Mouse (Mus musculus): Measurements from ENCODE around the gene Sema6d.

The Sema6d gene

DNA sequence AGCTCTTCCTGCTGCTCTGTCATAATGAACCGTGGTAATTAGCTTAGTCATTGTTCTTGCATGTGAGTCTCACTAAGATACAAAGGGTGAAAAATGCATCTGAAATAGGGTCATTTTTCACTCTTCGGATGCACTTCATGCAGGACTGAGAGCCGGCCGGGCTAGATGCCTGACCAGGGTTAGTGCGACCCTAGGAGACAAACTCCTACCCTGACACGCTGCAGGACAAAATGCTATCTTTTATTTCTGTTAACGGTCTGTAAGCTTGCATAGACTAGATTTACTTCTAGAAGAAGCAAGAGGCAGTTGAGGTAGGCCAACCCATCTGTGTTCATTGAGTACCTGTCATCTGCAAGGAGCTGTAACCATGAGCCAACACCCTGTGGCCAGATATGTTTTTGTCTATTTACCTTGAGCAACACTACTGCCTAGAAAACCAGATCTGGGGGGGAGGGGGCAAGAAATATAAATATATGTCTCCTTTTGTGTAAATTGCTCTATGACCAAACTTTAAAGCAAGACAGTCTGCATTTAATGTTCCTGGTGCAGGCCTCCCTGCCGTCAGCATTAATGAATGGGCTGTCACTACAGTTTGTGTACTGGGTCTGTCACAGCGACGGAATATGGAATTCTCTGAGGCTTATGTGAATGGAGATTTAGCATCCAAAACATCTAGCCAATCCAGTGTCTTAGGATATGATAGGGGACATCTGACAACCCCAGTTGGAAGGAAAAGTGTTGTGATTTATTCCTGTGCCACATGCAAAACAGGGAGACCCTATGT is 523.1 kb downstream of the Sema6d start:
- no peak for DNase-seq (ENCODE audit: low spot score in 2 of 2)

DNA sequence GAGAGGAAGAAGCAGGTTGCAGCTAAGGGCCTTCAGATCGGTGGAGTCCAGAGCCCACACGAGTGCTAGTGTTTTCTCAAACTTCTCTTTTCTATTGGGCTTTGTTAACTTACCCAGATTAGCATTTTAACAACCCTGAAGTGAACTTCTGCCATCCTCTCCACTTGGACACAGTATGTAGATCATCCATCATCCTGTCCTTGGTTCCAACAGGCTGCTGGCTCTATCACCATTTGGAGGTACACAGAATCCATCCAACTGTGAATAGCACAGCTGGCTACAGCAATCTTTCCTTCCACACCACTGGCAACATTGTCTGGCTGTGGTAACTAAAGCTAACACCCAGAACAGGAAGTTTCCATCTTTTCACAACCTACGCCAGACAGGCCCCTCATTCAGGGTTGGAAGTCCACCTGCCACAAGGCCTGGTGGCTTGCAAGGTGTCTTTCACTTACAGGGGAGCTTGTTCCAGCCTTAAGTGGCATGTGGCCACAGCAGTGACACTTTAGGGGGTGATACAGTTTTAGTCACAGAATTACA is 524.0 kb downstream of the Sema6d start:
- DNase-seq (ENCODE audit: low spot score in 2 of 2), result no peak

DNA sequence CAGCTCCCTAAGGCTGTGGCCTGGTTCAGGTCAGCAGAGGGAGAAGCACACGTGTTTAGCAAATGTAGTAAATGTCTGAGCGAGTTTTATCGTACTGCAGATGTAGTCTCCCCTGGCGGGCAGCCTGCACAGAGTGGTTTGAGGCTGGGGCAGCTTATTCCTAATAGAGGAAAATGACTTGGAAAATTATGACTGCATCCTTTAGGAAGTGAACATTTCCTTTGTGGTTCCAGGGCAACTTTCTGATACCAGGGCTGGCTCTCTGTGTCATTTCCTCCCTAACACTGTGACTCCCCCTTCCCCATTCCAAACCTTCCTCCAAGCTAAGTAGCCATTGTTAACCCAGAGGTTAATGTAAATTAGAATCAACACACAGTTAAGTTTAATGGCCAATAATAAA is 527.0 kb downstream of the Sema6d start:
- DNase-seq (ENCODE audit: low spot score in 2 of 2), result no peak

DNA sequence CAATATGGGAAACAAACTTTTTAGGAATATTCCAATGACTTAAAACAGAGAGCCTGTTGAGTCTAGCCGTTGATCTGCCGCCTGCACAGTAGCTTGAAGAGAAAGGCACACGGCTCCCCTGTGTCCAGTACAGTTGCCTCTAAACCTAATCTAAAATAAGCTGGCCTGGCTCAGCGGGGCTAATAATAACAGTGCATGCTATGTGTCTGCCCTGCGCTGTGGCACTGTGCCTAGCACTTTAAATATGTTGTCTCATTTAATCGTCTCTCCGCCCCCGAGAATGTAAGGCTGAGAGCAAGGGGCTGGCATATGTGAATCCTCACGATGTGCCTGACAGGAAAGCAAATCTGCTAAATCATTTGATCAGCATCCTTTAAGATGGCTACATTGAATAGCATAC is 527.7 kb downstream of the Sema6d start:
- DNase-seq (ENCODE audit: low spot score in 2 of 2), result no peak

DNA sequence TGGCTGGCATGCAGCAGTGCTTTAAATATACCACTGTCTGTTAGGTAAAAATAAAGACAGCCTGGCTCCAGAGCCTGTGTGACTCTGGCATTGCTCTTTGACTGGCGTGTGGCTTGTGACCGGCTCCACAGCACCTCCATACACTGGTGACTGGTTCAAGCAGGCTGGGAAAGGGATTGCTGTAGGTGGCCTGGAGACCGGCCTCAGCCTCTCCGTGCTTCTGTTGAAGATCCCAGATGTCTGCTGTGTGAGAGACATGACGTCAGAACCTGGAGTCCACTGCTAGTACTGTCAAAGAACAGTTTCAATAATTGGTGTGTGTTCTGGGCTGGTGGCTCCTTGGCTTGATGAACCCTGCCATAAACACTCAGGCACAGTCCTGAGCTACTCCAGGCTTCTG is 528.3 kb downstream of the Sema6d start:
- no peak for DNase-seq (ENCODE audit: low spot score in 2 of 2)

DNA sequence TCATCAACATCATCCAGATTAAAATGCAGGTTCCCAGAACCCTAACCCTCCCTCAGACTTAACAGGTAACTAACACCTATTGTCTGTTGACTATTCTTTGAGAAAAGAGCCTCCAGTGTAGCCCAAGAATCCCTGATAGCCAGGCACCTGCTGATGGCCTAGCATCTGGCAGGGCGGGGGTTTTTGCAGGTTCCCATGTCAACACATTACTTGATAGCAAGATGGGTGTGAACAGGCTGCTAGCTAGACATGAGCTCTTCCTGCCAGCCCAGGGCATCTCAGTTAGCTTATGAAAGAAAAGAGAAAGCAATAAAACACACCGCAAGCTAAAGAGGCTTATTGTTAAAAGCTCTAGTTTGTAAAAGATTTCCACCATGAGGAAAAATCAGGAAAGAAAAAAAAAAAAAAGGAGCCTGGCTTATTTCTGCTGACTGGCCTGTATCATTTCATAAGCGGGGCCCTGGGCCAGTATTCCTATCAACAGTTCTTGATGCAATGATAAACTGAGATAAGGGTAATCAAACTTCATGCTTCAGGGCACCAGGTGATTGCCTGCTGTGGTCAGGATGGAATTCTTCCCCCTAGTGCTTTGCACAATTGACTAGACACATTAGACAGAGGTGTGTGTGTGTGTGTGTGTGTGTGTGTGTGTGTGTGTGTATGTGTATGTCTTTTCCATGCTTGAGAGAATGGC is 528.9 kb downstream of the Sema6d start:
- no peak for DNase-seq (ENCODE audit: low spot score in 2 of 2)

DNA sequence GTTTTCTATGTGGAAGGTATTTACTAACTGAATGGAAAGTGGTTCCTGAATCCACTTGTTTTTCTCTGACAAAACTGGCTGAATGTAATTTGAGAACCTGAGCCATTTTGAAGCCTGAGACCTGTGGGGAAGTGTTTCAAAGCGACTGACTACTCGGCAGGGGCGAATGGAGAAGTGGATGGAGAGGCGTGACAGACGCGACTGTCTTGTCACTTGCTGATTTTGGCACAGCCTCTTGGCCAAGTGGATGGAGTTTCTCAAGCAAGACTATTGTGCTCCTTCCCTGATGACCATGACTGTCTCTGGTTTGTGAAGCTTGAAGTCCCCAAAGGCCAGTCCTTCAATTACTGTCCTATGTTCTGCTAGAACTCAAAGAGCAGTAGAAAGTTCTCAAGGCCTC is 530.7 kb downstream of the Sema6d start:
- DNase-seq (ENCODE audit: low spot score in 2 of 2), result no peak

DNA sequence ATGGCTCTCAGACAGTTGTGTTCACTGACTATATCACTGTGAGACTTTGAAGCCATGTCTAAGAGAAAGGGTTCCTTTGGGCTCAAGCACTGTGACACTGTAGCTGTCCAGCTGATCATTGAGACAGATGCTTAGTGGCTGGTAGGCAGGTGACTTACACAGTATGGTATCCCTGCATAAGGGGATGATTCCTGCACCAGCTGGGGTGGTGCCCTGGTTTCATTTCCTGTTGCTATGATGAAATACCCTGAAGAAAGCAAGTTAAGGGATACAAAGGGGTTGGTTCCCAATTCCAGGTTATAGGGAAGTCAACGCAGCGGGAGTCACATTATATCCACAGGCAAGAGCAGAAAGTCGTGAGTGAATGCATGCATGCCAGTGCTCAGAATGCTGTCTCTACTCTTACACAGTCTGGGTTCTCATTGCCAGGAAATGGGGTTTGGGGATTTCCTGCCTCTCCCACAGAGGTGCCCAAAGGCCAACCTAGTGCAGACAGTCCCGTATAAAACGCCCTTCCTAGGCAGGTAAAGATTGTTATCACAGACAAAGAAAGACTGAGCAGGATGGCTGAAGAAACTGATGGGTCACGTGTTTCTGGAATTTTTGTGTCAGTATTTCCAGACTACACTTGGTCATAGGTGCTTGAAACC is 532.3 kb downstream of the Sema6d start:
- DNase-seq (ENCODE audit: low spot score in 2 of 2), result no peak

DNA sequence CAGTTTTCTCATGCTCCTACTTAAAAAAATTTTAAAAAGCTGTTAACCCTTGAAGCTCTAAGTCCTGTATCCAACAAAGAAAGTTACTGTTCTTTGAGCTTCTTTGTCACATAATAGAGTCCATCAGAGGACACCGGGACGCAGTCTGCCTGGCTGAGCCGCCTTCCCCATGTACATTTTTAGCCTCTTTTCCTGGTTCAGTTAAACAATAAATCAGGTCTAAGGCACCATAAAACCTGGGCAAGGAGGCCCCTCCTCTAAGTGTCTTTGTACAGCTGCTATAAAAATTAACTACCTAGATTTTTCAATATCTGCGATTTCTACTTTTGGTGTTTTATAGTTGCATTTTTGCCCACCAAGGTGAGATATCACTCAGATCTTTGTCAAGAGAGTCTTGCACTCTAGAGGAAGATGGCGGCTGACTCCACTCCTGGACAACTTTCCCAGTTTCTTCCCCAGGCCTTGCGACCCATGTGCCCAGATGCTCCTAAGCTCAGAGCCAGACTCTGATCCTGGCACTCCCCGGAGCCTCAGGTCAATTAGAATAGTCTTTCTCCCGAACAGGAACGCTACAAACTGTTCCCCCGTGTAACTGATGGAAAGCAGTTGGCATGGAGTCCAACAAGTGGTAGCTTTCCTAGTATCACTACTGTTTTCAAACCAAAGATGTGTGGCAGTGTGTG is 534.6 kb downstream of the Sema6d start:
- no peak for DNase-seq (ENCODE audit: low spot score in 2 of 2)

DNA sequence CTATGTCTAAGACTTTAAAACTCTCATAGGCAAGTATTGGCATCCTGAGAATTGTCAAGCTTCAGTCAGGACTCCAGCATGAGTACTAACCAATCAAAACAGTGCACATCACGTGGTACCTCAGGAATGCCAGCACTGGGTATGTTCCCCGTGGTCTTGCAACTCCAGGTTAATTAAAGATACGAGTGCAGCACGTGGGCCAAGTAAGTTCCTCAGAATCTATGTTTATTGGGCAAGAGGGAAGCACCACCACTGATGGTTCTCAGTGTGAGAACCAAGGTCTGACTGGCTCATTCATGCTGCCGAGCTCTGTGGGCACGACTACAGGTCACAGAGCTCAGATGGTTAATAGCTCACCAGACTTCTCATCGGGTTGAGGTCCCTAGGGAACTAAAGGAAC is 536.7 kb downstream of the Sema6d start:
- no peak for DNase-seq (ENCODE audit: low spot score in 2 of 2)

DNA sequence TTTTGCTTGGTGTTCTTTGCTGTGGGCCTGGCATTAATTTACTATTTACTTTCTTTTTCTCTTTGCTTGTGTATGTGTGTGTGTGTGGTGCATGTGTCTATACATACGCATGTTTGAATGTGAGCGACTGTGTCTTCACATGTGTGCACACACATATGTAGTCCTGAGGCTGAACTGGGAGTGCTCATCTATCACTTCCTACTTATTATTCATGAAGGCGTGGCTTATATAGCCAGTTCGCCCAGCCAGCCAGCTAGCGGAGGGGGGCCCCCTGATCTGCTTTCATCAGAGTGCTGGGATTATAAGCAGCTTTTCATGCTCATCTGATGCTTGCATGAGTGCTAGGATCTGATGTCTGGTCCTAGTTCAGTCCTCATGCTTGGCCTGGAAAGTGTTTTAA is 537.9 kb downstream of the Sema6d start:
- no peak for DNase-seq (ENCODE audit: low spot score in 2 of 2)

DNA sequence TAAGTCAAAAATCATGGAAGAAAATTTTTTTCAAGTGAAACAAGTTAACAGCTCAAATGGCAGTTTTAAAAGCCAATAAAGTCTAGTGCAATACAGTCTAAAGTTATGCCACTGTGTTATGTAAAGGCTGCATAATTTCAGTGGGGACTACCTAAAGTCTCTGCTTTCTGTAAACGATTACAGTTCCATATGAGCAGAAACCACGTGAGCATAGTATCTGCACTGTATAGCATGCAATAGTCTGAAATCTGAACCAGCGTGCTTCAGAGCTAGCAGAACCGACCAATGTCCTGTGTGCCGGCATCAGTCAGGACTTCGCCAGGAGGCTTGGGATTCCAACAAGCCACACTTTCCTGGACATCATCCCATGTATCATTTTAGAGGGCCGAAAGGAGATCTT is 538.9 kb downstream of the Sema6d start:
- DNase-seq (ENCODE audit: low spot score in 2 of 2), result no peak

DNA sequence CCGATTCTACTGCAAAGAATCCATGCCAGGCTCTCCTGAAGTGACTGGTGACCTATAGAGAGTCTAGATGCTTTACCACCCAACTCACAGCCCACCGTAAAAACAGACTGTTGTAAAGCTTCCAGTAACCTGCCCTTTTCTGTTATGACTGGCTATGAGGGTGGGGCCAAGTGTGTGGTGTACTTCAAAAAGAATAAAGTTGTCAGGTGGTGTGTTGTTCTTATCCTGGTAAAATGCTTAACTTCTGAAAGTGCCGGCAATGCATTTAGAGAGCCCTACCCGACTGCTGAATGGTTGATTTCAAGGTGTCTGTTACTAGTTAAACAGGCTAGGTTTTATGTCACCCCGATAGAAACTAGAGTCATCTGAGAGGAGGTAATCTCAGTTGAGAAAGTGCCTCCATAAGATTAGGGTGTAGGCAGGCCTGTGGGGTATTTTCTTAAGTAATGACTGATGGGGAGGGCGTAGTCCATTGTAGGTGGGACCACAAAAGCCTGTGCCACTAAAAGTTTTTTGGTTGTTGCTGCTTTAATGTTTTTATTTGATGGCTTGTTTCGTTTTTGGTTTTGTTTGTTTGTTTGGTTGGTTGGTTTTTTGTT is 544.7 kb downstream of the Sema6d start:
- no peak for DNase-seq (ENCODE audit: low spot score in 2 of 2)

DNA sequence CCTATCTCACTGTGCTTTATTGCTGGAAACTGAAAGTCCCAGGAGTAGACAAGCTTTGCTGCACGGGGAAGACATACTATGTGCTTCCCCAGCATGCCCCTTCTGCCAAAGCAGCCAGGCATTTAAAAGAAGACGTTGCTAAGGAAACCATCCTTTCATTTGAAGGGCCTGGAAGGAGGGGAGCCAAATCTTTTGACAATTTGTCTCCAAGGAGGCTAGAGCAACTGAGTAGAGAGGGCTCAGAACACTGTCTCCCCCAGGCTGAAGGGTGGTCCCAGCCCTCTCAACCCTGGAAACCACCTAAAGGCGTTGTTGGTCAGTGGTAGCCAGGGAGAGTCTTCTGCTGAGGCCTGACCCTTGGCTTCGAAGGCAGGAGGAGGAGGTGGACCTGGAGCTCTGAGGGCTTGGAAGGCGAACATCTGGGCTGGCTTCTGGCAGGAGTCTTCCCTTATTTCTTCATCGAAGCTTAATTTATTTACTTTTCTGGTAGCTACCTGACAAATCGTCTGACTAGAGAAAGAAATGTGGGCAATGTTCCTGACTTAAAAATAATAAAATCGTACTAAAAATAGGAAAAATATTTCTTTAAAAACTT is 545.6 kb downstream of the Sema6d start:
- DNase-seq (ENCODE audit: low spot score in 2 of 2), result no peak

DNA sequence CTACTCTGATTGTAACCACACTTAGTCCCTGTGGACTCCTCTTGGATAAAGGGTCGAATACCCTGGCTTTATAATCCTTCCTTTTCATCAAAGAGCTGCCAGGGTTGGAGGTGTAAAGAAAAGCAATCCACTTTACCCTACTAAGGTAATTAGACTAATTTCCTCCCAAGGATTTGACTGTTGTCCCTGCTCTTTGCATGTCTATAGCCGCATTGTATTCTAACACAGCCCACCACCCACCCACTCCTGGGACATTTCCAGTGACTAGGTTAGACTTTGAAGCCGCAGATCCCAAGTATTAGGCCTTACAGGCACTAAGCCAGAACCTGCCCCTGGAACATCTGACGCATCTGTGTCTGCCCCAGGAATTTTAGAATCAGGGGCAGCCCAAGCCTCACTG is 547.3 kb downstream of the Sema6d start:
- no peak for DNase-seq (ENCODE audit: low spot score in 2 of 2)

DNA sequence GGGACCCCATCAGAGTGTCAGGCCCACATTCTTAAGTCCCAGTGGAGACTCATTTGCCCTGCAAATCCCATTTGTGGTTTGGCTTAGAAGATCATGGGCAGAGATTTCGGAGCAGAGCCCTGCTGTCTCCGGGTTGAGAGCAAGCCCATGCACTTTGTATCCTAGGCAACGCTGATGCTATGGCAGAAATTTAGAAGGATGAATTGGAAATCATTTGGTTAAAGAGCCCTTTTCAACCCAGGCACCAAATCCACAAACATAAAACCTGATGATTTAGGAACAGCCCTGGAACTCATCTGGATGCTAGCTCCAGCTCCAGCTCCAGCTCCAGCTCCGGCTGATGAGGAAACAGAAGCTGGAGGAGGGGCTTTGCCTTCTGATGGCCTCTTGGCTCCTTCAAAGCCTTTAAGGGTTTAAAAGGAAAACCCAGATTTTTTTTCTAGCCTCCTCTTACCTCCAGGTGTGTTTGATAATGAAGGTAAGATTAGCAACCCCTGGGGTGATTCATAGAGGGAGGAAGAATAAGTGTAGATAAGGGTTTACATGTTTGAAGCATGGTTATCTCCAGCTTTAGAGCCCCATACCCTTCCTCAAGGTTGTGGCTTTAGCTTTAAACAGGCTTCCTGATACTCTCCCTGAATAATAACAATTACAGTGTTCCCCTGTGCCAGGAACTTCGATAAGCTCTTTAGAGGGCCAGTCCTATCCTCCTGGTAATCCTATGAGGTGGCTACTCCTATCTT is 549.6 kb downstream of the Sema6d start:
- DNase-seq (ENCODE audit: low spot score in 2 of 2), result no peak

DNA sequence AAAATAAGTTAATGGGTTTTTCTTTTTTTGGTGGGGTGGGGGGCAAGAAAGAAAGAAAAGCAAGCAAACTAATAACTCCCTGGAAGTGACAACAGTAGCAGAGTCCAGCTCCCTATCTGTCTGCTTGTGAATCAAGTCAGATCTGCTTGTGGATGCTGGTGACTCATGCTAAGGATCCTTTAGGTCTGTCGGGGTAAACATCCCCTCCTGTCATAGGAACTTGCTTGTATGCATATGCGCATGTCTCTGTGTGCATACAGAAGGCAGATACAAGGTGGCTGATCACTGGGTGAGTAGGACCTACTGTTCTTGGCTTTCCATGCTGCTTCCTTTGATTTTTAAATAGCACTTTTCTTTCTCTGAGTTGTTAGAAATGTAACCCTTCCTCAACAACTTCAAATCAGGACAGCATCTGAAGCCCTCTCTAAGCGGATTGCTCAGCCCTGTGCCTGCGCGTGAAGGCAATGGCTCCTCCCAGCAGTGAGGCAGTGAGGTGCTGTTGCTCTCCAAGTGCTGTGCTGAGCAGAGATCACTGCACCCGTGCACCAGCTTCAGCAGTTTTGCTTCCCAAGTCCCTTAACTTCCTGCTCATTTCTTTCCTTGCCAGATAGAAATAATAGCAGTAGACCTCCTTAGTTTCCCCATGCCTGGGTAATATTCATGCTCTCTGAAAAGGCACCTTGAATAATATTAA is 550.9 kb downstream of the Sema6d start:
- DNase-seq (ENCODE audit: low spot score in 2 of 2), result no peak

DNA sequence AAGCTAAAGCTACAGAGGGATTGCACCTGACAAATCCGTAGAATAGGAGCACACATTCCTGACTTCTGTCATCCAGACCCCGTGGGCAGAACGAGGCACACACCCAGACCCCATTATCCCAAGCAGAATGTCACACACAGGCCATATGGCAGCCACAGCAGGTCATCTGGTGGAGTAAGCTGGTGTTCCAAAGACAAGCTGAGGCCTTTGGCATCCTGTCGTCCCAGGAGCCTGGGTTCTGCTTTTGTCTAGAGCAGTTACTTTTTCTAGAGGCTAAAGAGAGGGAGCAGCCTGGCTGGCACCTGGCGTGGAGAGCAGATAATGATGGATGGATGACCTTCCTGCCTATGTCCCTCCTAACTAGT is 551.4 kb downstream of the Sema6d start:
- no peak for DNase-seq (ENCODE audit: low spot score in 2 of 2)

DNA sequence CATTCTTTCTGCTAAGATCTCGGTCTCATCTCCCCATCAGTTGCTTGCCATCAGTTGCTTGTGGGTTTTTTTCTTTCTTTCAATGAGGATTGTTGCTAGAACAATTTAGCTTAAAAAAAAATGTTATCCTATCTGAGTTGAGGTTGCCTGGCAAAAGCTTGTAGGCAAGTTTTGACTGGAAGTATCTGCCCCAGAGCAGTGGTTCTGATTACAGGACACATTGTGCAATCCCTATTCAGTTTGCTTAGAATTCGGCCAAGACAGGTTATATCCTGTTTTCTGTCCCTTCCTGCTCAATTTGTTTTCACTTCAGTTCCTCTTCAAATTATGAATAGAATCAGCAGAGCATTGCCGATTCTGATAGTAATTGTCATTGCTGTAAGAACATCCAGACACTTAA is 552.4 kb downstream of the Sema6d start:
- DNase-seq (ENCODE audit: low spot score in 2 of 2), result no peak

DNA sequence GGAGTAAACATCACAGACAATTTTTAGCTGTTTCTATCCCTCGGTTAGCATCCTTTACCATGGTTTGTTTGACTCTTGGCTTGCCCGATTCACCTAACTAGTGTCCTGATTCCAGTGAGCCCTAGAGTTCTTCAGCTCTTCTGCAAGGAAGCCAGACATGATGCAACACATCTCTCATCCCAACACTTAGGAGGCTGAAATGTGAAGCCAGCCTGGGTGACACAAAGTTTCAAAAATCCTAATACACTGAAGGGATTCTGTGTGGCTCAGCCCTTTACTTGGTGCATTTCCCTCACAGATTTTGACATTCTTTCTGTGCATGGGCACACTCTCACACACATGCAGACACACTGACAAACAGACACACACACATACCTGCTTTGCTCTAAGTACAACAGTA is 560.8 kb downstream of the Sema6d start:
- DNase-seq (ENCODE audit: low spot score in 2 of 2), result no peak
